Mouse (Mus musculus) limb, embryonic 15.5 days (tissue): ENCODE measurements around the gene Mapk14. TPM values are rescaled to one million over a fixed set of nuclear protein-coding genes. Genes with fewer than 3 reads are reported as not detected.
A peak's percentile ranks its signal among the peaks of the same experiment; 100 is the strongest.

Experiments used
- ATAC-seq: fragments of 200-750 bp; cut with Nextera tagmentation; 2 replicates; pipeline ENCODE4 v1.8.0; 2017; ENCODE audit warnings: low read depth, moderate TSS enrichment; ENCODE audit not compliant: insufficient number of reproducible peaks, low FRiP score, low TSS enrichment
- H3K27ac ChIP-seq: fragments of 300-500 bp; sonication (generic); 2 replicates; pipeline ENCODE4 v1.5.1; 2015; ENCODE audit warnings: moderate library complexity, mild to moderate bottlenecking, inconsistent platforms
- H3K27me3 ChIP-seq: fragments of 300-500 bp; sonication (generic); 2 replicates; pipeline ENCODE4 v1.6.1; 2015; ENCODE audit warnings: inconsistent platforms
- H3K36me3 ChIP-seq: fragments of 300-500 bp; sonication (generic); 2 replicates; pipeline ENCODE4 v1.6.1; 2015; ENCODE audit warnings: inconsistent platforms
- H3K4me1 ChIP-seq: fragments of 300-500 bp; sonication (generic); 2 replicates; pipeline ENCODE4 v1.6.1; 2015; ENCODE audit warnings: inconsistent platforms
- H3K4me2 ChIP-seq: fragments of 300-500 bp; sonication (generic); 2 replicates; pipeline ENCODE4 v1.6.1; 2015; ENCODE audit warnings: mild to moderate bottlenecking, inconsistent platforms
- H3K4me3 ChIP-seq: fragments of 300-500 bp; sonication (generic); 2 replicates; pipeline ENCODE4 v1.5.1; 2015; ENCODE audit warnings: mild to moderate bottlenecking, inconsistent platforms
- H3K9ac ChIP-seq: fragments of 300-500 bp; sonication (generic); 2 replicates; pipeline ENCODE4 v1.6.1; 2015; ENCODE audit warnings: inconsistent platforms
- H3K9me3 ChIP-seq: fragments of 300-500 bp; sonication (generic); 2 replicates; pipeline ENCODE4 v1.6.1; 2016; ENCODE audit warnings: inconsistent platforms
- WGBS: fragments of 180-500 bp; shearing (Covaris S2); methylation state at CpG from one replicate; pipeline ENCODE4 v1.1.7; 2015; 5-methylcytosine and 5-hydroxymethylcytosine counted together
- polyA plus RNA-seq: library from polyadenylated mRNA; unstranded; fragments of >200 nt; fragmentation: Nextera tagmentation; extraction: Ambion mirVana; gene quantifications from 2 replicates; pipeline ENCODE4 v1.2.1, GENCODE M21; 2015

Gene Mapk14
- polyA plus RNA-seq, 1 experiment from 2014 or later = 45.2 TPM

GRCm38 (mm10) chr17:28687354-28687753, 3.8 kb upstream of the Mapk14 start:
- ATAC-seq = no peak
- peaks cover 7% of the 10 kb centered on the region for H3K27me3 ChIP-seq
- H3K4me1 ChIP-seq = peaks cover 16% of the 10 kb centered on the region
- no peak overlapping the region for H3K9ac ChIP-seq
- no peaks in the 10 kb centered on the region for H3K9me3 ChIP-seq
- H3K36me3 ChIP-seq = no peaks in the 10 kb centered on the region
- H3K4me2 ChIP-seq = no peak overlapping the region
- 50% methylated on average over 4 of the region's 4 CpGs for WGBS
- no peak overlapping the region for H3K27ac ChIP-seq
- no peak overlapping the region for H3K4me3 ChIP-seq

GRCm38 (mm10) chr17:28689586-28690283, 1.4 kb upstream of the Mapk14 start, which contains the start of gene Slc26a8:
Slc26a8 (minus strand) TSS chr17:28690233.
- Histone ChIP-seq H3K36me3 (no peaks in the 10 kb centered on the region), H3K9me3 (no peaks in the 10 kb centered on the region), H3K27me3 (peaks cover 7% of the 10 kb centered on the region), H3K4me1 (peaks cover 28% of the 10 kb centered on the region), H3K9ac (peak within 1 kb of the TSS; percentile 47), H3K27ac (peak within 1 kb of the TSS; percentile 77), H3K4me3 (peak within 1 kb of the TSS; percentile 98), H3K4me2 (peak within 1 kb of the TSS; percentile 84)
- WGBS = 8% methylated on average over 40 of the region's 40 CpGs
- no peak for ATAC-seq

- peaks cover 39% of the 10 kb centered on the region for H3K4me1 ChIP-seq
- no peaks in the 10 kb centered on the region for H3K36me3 ChIP-seq
- peak overlapping the region; percentile 67 for H3K4me2 ChIP-seq
- ATAC-seq = peak; percentile 42
- H3K9me3 ChIP-seq = no peaks in the 10 kb centered on the region
- peak overlapping the region; percentile 97 for H3K9ac ChIP-seq
- H3K27ac ChIP-seq = peak overlapping the region; percentile 96
- H3K27me3 ChIP-seq = peaks cover 7% of the 10 kb centered on the region
- peak overlapping the region; percentile 98 for H3K4me3 ChIP-seq
- under 1% methylated on average over 53 of the region's 53 CpGs for WGBS
Measured at GRCm38 (mm10) chr17:28691687-28692340, 685 bp downstream of the Mapk14 start.

GRCm38 (mm10) chr17:28692341-28692710, 1.2 kb downstream of the Mapk14 start:
- H3K4me3 ChIP-seq = peak overlapping the region; percentile 98
- H3K36me3 ChIP-seq = no peaks in the 10 kb centered on the region
- 0% methylated on average over 18 of the region's 18 CpGs for WGBS
- H3K4me1 ChIP-seq = peaks cover 43% of the 10 kb centered on the region
- peaks cover 7% of the 10 kb centered on the region for H3K27me3 ChIP-seq
- peak overlapping the region; percentile 97 for H3K9ac ChIP-seq
- H3K9me3 ChIP-seq = no peaks in the 10 kb centered on the region
- ATAC-seq = no peak
- peak overlapping the region; percentile 67 for H3K4me2 ChIP-seq
- peak overlapping the region; percentile 96 for H3K27ac ChIP-seq

- Histone ChIP-seq H3K9ac (peak overlapping the region; percentile 97; the same call in 1 of the 2 replicates), H3K4me2 (peak overlapping the region; percentile 67), H3K4me3 (peak overlapping the region; percentile 98), H3K27ac (no peak overlapping the region), H3K36me3 (no peaks in the 10 kb centered on the region), H3K4me1 (peaks cover 50% of the 10 kb centered on the region), H3K9me3 (no peaks in the 10 kb centered on the region), H3K27me3 (peaks cover 7% of the 10 kb centered on the region)
- no peak for ATAC-seq
- WGBS = 31% methylated on average over 3 of the region's 3 CpGs
Measured at GRCm38 (mm10) chr17:28693086-28693485, 2.0 kb downstream of the Mapk14 start.

GRCm38 (mm10) chr17:28694078-28694477, 2.9 kb downstream of the Mapk14 start:
- no peak overlapping the region for H3K9ac ChIP-seq
- H3K27ac ChIP-seq = no peak overlapping the region
- no peak for ATAC-seq
- peaks cover 54% of the 10 kb centered on the region for H3K4me1 ChIP-seq
- no peak overlapping the region for H3K4me2 ChIP-seq
- no peaks in the 10 kb centered on the region for H3K36me3 ChIP-seq
- H3K27me3 ChIP-seq = peaks cover 3% of the 10 kb centered on the region; the same call in 1 of the 2 replicates
- WGBS = 71% methylated on average over 2 of the region's 2 CpGs
- H3K4me3 ChIP-seq = no peak overlapping the region
- H3K9me3 ChIP-seq = no peaks in the 10 kb centered on the region

- Histone ChIP-seq H3K36me3 (no peaks in the 10 kb centered on the region), H3K9me3 (no peaks in the 10 kb centered on the region), H3K27me3 (no peaks in the 10 kb centered on the region), H3K4me3 (no peak overlapping the region), H3K4me2 (no peak overlapping the region), H3K4me1 (peaks cover 47% of the 10 kb centered on the region), H3K27ac (no peak overlapping the region), H3K9ac (no peak overlapping the region)
- ATAC-seq = no peak
- WGBS = 62% methylated on average over 4 of the region's 4 CpGs
Measured at GRCm38 (mm10) chr17:28694832-28695231, 3.7 kb downstream of the Mapk14 start.

GRCm38 (mm10) chr17:28696641-28697040, 5.5 kb downstream of the Mapk14 start:
- Histone ChIP-seq H3K4me2 (no peak overlapping the region), H3K9ac (no peak overlapping the region), H3K9me3 (no peaks in the 10 kb centered on the region), H3K27ac (no peak overlapping the region), H3K36me3 (no peaks in the 10 kb centered on the region), H3K4me3 (no peak overlapping the region), H3K4me1 (peaks cover 38% of the 10 kb centered on the region), H3K27me3 (no peaks in the 10 kb centered on the region)
- WGBS = 39% methylated on average over 2 of the region's 2 CpGs
- ATAC-seq = no peak

GRCm38 (mm10) chr17:28697290-28698195, 6.4 kb downstream of the Mapk14 start:
- WGBS = 64% methylated on average over 13 of the region's 13 CpGs
- ATAC-seq = no peak

GRCm38 (mm10) chr17:28698245-28698644, 7.1 kb downstream of the Mapk14 start:
- H3K27ac ChIP-seq = 0 out of 2 replicates have a peak overlapping the region, but pooled peaks have one; percentile 6
- WGBS = 49% methylated on average over 4 of the region's 4 CpGs
- no peaks in the 10 kb centered on the region for H3K36me3 ChIP-seq

More at GRCm38 (mm10) chr17:28697290-28698195, 6.4 kb downstream of the Mapk14 start:
- H3K4me3 ChIP-seq = no peak overlapping the region
- H3K27ac ChIP-seq = 0 out of 2 replicates have a peak overlapping the region, but pooled peaks have one; percentile 5
- H3K9me3 ChIP-seq = no peaks in the 10 kb centered on the region
- no peaks in the 10 kb centered on the region for H3K36me3 ChIP-seq
- H3K27me3 ChIP-seq = no peaks in the 10 kb centered on the region
- peaks cover 40% of the 10 kb centered on the region for H3K4me1 ChIP-seq
- H3K4me2 ChIP-seq = no peak overlapping the region
- no peak overlapping the region for H3K9ac ChIP-seq

GRCm38 (mm10) chr17:28698672-28699071, 7.5 kb downstream of the Mapk14 start:
- Histone ChIP-seq H3K9ac (no peak overlapping the region), H3K27ac (0 out of 2 replicates have a peak overlapping the region, but pooled peaks have one; percentile 6), H3K4me1 (peaks cover 31% of the 10 kb centered on the region), H3K9me3 (no peaks in the 10 kb centered on the region), H3K4me3 (no peak overlapping the region), H3K27me3 (no peaks in the 10 kb centered on the region), H3K4me2 (no peak overlapping the region), H3K36me3 (no peaks in the 10 kb centered on the region)
- ATAC-seq = no peak
- 79% methylated on average over 2 of the region's 2 CpGs for WGBS

More at GRCm38 (mm10) chr17:28698245-28698644, 7.1 kb downstream of the Mapk14 start:
- H3K9ac ChIP-seq = no peak overlapping the region
- H3K4me3 ChIP-seq = no peak overlapping the region
- H3K9me3 ChIP-seq = no peaks in the 10 kb centered on the region
- H3K27me3 ChIP-seq = no peaks in the 10 kb centered on the region
- H3K4me1 ChIP-seq = peaks cover 35% of the 10 kb centered on the region
- H3K4me2 ChIP-seq = no peak overlapping the region
- ATAC-seq = no peak
